Comparison of ENCODE assay signal across 31 mouse cellular contexts in genomic region chr17:25101338-25101737, GRCm38 (mm10). TPM values are rescaled to one million over a fixed set of nuclear protein-coding genes. Genes with fewer than 3 reads are reported as not detected.
DNase-seq lines count a peak whose midpoint lies in the region; ATAC-seq and TF ChIP-seq lines count a peak whose summit lies in the region.
"Had no signal": no experiment of that assay in that cellular context is flagged by ENCODE, and none has a peak within 500 bp of the region (broad histone marks: within the 10 kb centered on the region; RNA-seq: fewer than 3 reads in every experiment).

No protein-coding gene starts in this region.

- H3K9me3 ChIP-seq in intestine, embryonic 16.5 days (ENCODE audit: control insufficient read depth, low read length) = no peaks in the 10 kb centered on the region
- no peaks in the 10 kb centered on the region for H3K9me3 ChIP-seq in intestine, embryonic 15.5 days
- H3K9me3 ChIP-seq in liver, embryonic 14.5 days (ENCODE audit: control insufficient read depth, low read length) = no peaks in the 10 kb centered on the region
- H3K9me3 ChIP-seq in liver, embryonic 11.5 days (ENCODE audit: control insufficient read depth, low read length) = no peaks in the 10 kb centered on the region
- H3K9me3 ChIP-seq: embryonic facial prominence, embryonic 12.5 days; embryonic facial prominence, embryonic 15.5 days; forebrain, embryonic 12.5 days; G1E; heart, embryonic 12.5 days; heart, embryonic 15.5 days; hindbrain, embryonic 10.5 days; hindbrain, embryonic 13.5 days had no signal

- H3K9ac ChIP-seq in intestine, embryonic 16.5 days (ENCODE audit: low read depth, low read length) = no peak overlapping the region
- H3K9ac ChIP-seq in intestine, embryonic 15.5 days = no peak overlapping the region
- no peak overlapping the region for H3K9ac ChIP-seq in liver, embryonic 14.5 days (replicated peaks)
- no peak overlapping the region for H3K9ac ChIP-seq in liver, embryonic 11.5 days (ENCODE audit: low read depth, low read length)
- H3K9ac ChIP-seq: embryonic facial prominence, embryonic 12.5 days; embryonic facial prominence, embryonic 15.5 days; forebrain, embryonic 12.5 days; heart, embryonic 12.5 days; heart, embryonic 15.5 days; hindbrain, embryonic 13.5 days had no signal

- no peak overlapping the region for H3K27ac ChIP-seq in intestine, embryonic 16.5 days (ENCODE audit: low read length)
- H3K27ac ChIP-seq in intestine, embryonic 15.5 days = no peak overlapping the region
- H3K27ac ChIP-seq in liver, embryonic 14.5 days = no peak overlapping the region
- H3K27ac ChIP-seq in liver, embryonic 11.5 days (ENCODE audit: low read depth, low read length) = no peak overlapping the region
- H3K27ac ChIP-seq: embryonic facial prominence, embryonic 12.5 days; embryonic facial prominence, embryonic 15.5 days; forebrain, embryonic 12.5 days; heart, embryonic 15.5 days; hindbrain, embryonic 10.5 days; hindbrain, embryonic 13.5 days had no signal

- peak; percentile 50; the same call in 1 of the 2 replicates for ATAC-seq in intestine, embryonic 16.5 days
- ATAC-seq in intestine, embryonic 15.5 days = no peak
- 0 out of 2 replicates have a peak, but pooled peaks have one; percentile 16 for ATAC-seq in liver, embryonic 14.5 days (ENCODE audit: insufficient read depth)
- ATAC-seq in liver, embryonic 11.5 days (replicated peaks; ENCODE audit: low FRiP score) = no peak
- ATAC-seq in erythroid progenitor cell, adult 5-6 weeks (replicated peaks; ENCODE audit: low FRiP score, poor library complexity, severe bottlenecking) = 0 out of 2 replicates have a peak, but pooled peaks have one; percentile 17
- ATAC-seq: forebrain, embryonic 16.5 days; hindbrain, embryonic 16.5 days; Patski had no signal

- TF ChIP-seq CTCF in liver, embryonic 14.5 days (IDR thresholded peaks at IDR 0.05; ENCODE audit: low read depth) = no peak

- no peak overlapping the region for H3K4me2 ChIP-seq in intestine, embryonic 16.5 days (ENCODE audit: low read depth, low read length)
- no peak overlapping the region for H3K4me2 ChIP-seq in intestine, embryonic 15.5 days (replicated peaks)
- no peak overlapping the region for H3K4me2 ChIP-seq in liver, embryonic 14.5 days (ENCODE audit: low read depth)
- H3K4me2 ChIP-seq in liver, embryonic 11.5 days = no peak overlapping the region
- H3K4me2 ChIP-seq: embryonic facial prominence, embryonic 12.5 days; embryonic facial prominence, embryonic 15.5 days; forebrain, embryonic 12.5 days; heart, embryonic 12.5 days; heart, embryonic 15.5 days; hindbrain, embryonic 13.5 days had no signal

- DNase-seq in liver, embryonic 14.5 days (ENCODE audit: low read depth in 3 of 3, low spot score in 3 of 3) = no peak
- no peak for DNase-seq in liver, embryonic 11.5 days (ENCODE audit: low spot score)
- DNase-seq in spleen, postnatal 10 days (ENCODE audit: low spot score in 2 of 2) = no peak
- DNase-seq: adrenal gland, postnatal 10 days; adrenal gland, postnatal 36 days; B cell, adult 2 months; cerebellum, adult 11 months; cerebellum, adult 2 months; cerebellum, adult 9-11 months; cerebellum, postnatal 25 days; gastrocnemius, postnatal 14 days; heart, adult 18-20 months; heart, postnatal 10 days; heart, postnatal 36 days had no signal

- no peaks in the 10 kb centered on the region for H3K27me3 ChIP-seq in intestine, embryonic 16.5 days (replicated peaks; ENCODE audit: control insufficient read depth, insufficient read depth, low read length)
- no peaks in the 10 kb centered on the region for H3K27me3 ChIP-seq in intestine, embryonic 15.5 days (replicated peaks)
- H3K27me3 ChIP-seq in liver, embryonic 14.5 days (ENCODE audit: control insufficient read depth, insufficient read depth, low read length) = no peaks in the 10 kb centered on the region
- H3K27me3 ChIP-seq in liver, embryonic 11.5 days (replicated peaks; ENCODE audit: control insufficient read depth, insufficient read depth, low read length) = no peaks in the 10 kb centered on the region
- H3K27me3 ChIP-seq: CH12.LX; embryonic facial prominence, embryonic 12.5 days; embryonic facial prominence, embryonic 15.5 days; forebrain, embryonic 12.5 days; heart, embryonic 12.5 days; heart, embryonic 15.5 days; hindbrain, embryonic 13.5 days; Patski had no signal

- H3K4me3 ChIP-seq in intestine, embryonic 16.5 days (ENCODE audit: low read length) = no peak overlapping the region
- no peak overlapping the region for H3K4me3 ChIP-seq in intestine, embryonic 15.5 days (replicated peaks)
- no peak overlapping the region for H3K4me3 ChIP-seq in liver, embryonic 14.5 days (ENCODE audit: insufficient read depth in 1 of 2, low read depth in 2 of 2, low read length in 2 of 2)
- no peak overlapping the region for H3K4me3 ChIP-seq in liver, embryonic 11.5 days (ENCODE audit: low read depth, low read length)
- H3K4me3 ChIP-seq: embryonic facial prominence, embryonic 12.5 days; embryonic facial prominence, embryonic 15.5 days; forebrain, embryonic 12.5 days; heart, embryonic 12.5 days; heart, embryonic 15.5 days; hindbrain, embryonic 10.5 days; hindbrain, embryonic 13.5 days had no signal

- 92% methylated on average over 11 of the region's 11 CpGs for WGBS in intestine, embryonic 16.5 days
- WGBS in intestine, embryonic 15.5 days = 89% methylated on average over 11 of the region's 11 CpGs
- WGBS in liver, embryonic 14.5 days (ENCODE audit: insufficient replicate concordance) = 90% methylated on average over 11 of the region's 11 CpGs
- 95% methylated on average over 11 of the region's 11 CpGs for WGBS in liver, embryonic 11.5 days

- peaks cover 14% of the 10 kb centered on the region for H3K36me3 ChIP-seq in intestine, embryonic 16.5 days (ENCODE audit: control insufficient read depth, insufficient read depth, low read length)
- H3K36me3 ChIP-seq in intestine, embryonic 15.5 days = peaks cover 63% of the 10 kb centered on the region
- peaks cover 61% of the 10 kb centered on the region for H3K36me3 ChIP-seq in liver, embryonic 14.5 days (replicated peaks; ENCODE audit: control insufficient read depth, insufficient read depth, low read depth)
- H3K36me3 ChIP-seq in liver, embryonic 11.5 days (ENCODE audit: control insufficient read depth, insufficient read depth, low read length) = peaks cover 52% of the 10 kb centered on the region

- no peaks in the 10 kb centered on the region for H3K4me1 ChIP-seq in intestine, embryonic 16.5 days (ENCODE audit: control insufficient read depth, insufficient read depth, low read length)
- H3K4me1 ChIP-seq in intestine, embryonic 15.5 days (replicated peaks) = no peaks in the 10 kb centered on the region
- no peaks in the 10 kb centered on the region for H3K4me1 ChIP-seq in liver, embryonic 14.5 days (replicated peaks; ENCODE audit: control insufficient read depth in 2 of 2, insufficient read depth in 2 of 2, low read length in 1 of 2)
- H3K4me1 ChIP-seq in liver, embryonic 11.5 days (replicated peaks; ENCODE audit: control insufficient read depth, insufficient read depth, low read length) = no peaks in the 10 kb centered on the region
- H3K4me1 ChIP-seq: embryonic facial prominence, embryonic 12.5 days; embryonic facial prominence, embryonic 15.5 days; forebrain, embryonic 12.5 days; heart, embryonic 12.5 days; heart, embryonic 15.5 days; hindbrain, embryonic 10.5 days; hindbrain, embryonic 13.5 days had no signal

- no peak for TF ChIP-seq EP300 in liver, embryonic 14.5 days (IDR thresholded peaks at IDR 0.05; ENCODE audit: low read depth)

RNA-seq across cellular contexts. Expression of gene Telo2, which starts 14.4 kb away (rescaled TPM):
- polyA plus RNA-seq in intestine, embryonic 16.5 days (2015; fragmentation: Nextera tagmentation; extraction: Ambion mirVana) = 32.1 and 32.3 TPM in 2 replicates
- polyA plus RNA-seq in intestine, embryonic 15.5 days (2015; fragmentation: Nextera tagmentation; extraction: Ambion mirVana) = 34.0 and 39.3 TPM in 2 replicates
- polyA plus RNA-seq in liver, embryonic 14.5 days (2012; rRNA removed) = 8.0 and 8.7 TPM in 2 replicates
- polyA plus RNA-seq in liver, embryonic 14.5 days (2014; fragmentation: Nextera tagmentation; extraction: Ambion mirVana) = 11.0 and 12.1 TPM in 2 replicates
- 46.2 and 49.6 TPM in 2 replicates for polyA plus RNA-seq in liver, embryonic 11.5 days (2014; fragmentation: Nextera tagmentation; extraction: Ambion mirVana)
- total RNA-seq in erythroid progenitor cell, adult 5-6 weeks (2015; ENCODE audit: low replicate concordance) = 3.2 and 5.0 TPM in 2 replicates
- total RNA-seq in erythroid progenitor cell, adult 5-6 weeks (2017; ENCODE audit: low replicate concordance) = 10.5 and 42.6 TPM in 2 replicates

RNA-seq across cellular contexts. Expression of gene Tmem204, which starts 17.9 kb away (rescaled TPM):
- 22.2 and 25.8 TPM in 2 replicates for polyA plus RNA-seq in intestine, embryonic 16.5 days (2015; fragmentation: Nextera tagmentation; extraction: Ambion mirVana)
- polyA plus RNA-seq in intestine, embryonic 15.5 days (2015; fragmentation: Nextera tagmentation; extraction: Ambion mirVana) = 22.8 and 23.2 TPM in 2 replicates
- polyA plus RNA-seq in liver, embryonic 14.5 days (2012; rRNA removed) = 3.0 and 3.1 TPM in 2 replicates
- 4.3 TPM in 2 replicates for polyA plus RNA-seq in liver, embryonic 14.5 days (2014; fragmentation: Nextera tagmentation; extraction: Ambion mirVana)
- polyA plus RNA-seq in liver, embryonic 11.5 days (2014; fragmentation: Nextera tagmentation; extraction: Ambion mirVana) = 8.5 and 10.1 TPM in 2 replicates
- total RNA-seq in erythroid progenitor cell, adult 5-6 weeks (2015; ENCODE audit: low replicate concordance) = not detected in 2 replicates
- not detected in 2 replicates for total RNA-seq in erythroid progenitor cell, adult 5-6 weeks (2017; ENCODE audit: low replicate concordance)
- total RNA-seq: CH12.LX; common myeloid progenitor, adult 5-6 weeks had no signal
- polyA plus RNA-seq: G1E had no signal

RNA-seq across cellular contexts. Expression of gene Ptx4, which starts 19.2 kb away (rescaled TPM):
- 0.20 and 0.24 TPM in 2 replicates for polyA plus RNA-seq in intestine, embryonic 16.5 days (2015; fragmentation: Nextera tagmentation; extraction: Ambion mirVana)
- 0.15 and 0.25 TPM in 2 replicates for polyA plus RNA-seq in intestine, embryonic 15.5 days (2015; fragmentation: Nextera tagmentation; extraction: Ambion mirVana)
- polyA plus RNA-seq in liver, embryonic 14.5 days (2012; rRNA removed) = not detected in 2 replicates
- not detected in 2 replicates for polyA plus RNA-seq in liver, embryonic 14.5 days (2014; fragmentation: Nextera tagmentation; extraction: Ambion mirVana)
- not detected in 2 replicates for polyA plus RNA-seq in liver, embryonic 11.5 days (2014; fragmentation: Nextera tagmentation; extraction: Ambion mirVana)
- total RNA-seq in erythroid progenitor cell, adult 5-6 weeks (2015; ENCODE audit: low replicate concordance) = not detected in 2 replicates
- total RNA-seq in erythroid progenitor cell, adult 5-6 weeks (2017; ENCODE audit: low replicate concordance) = not detected in 2 replicates
- total RNA-seq: adrenal gland, adult 18-20 months; adrenal gland, postnatal 36 days; CH12.LX; common myeloid progenitor, adult 5-6 weeks had no signal
- polyA plus RNA-seq: cerebellum, adult 2 months; forebrain, embryonic 16.5 days; G1E; hindbrain, embryonic 10.5 days; hindbrain, embryonic 13.5 days; hindbrain, embryonic 16.5 days had no signal

RNA-seq across cellular contexts. Expression of gene Clcn7, which starts 31.9 kb away (rescaled TPM):
- 21.8 and 23.5 TPM in 2 replicates for polyA plus RNA-seq in intestine, embryonic 16.5 days (2015; fragmentation: Nextera tagmentation; extraction: Ambion mirVana)
- 20.3 and 20.4 TPM in 2 replicates for polyA plus RNA-seq in intestine, embryonic 15.5 days (2015; fragmentation: Nextera tagmentation; extraction: Ambion mirVana)
- polyA plus RNA-seq in liver, embryonic 14.5 days (2012; rRNA removed) = 7.1 and 7.9 TPM in 2 replicates
- polyA plus RNA-seq in liver, embryonic 14.5 days (2014; fragmentation: Nextera tagmentation; extraction: Ambion mirVana) = 8.7 and 8.8 TPM in 2 replicates
- 18.7 and 19.7 TPM in 2 replicates for polyA plus RNA-seq in liver, embryonic 11.5 days (2014; fragmentation: Nextera tagmentation; extraction: Ambion mirVana)
- 17.3 and 23.1 TPM in 2 replicates for total RNA-seq in erythroid progenitor cell, adult 5-6 weeks (2015; ENCODE audit: low replicate concordance)
- total RNA-seq in erythroid progenitor cell, adult 5-6 weeks (2017; ENCODE audit: low replicate concordance) = 20.0 and 22.6 TPM in 2 replicates

Comparison
In these comparisons a context has a peak if more than half of its experiments do, and no peak if none do; other contexts are left out.
1. ATAC-seq: peak in intestine, embryonic 16.5 days (single experiment), liver, embryonic 14.5 days (single experiment) and erythroid progenitor cell, adult 5-6 weeks (single experiment); none in intestine, embryonic 15.5 days (single experiment) and liver, embryonic 11.5 days (single experiment).